Mouse (Mus musculus) liver, adult 2 months (tissue): ENCODE data around the gene Cacng2. TPM values are rescaled to one million over a fixed set of nuclear protein-coding genes. Genes with fewer than 3 reads are reported as not detected.

Source experiments
- DNase-seq: peaks from one replicate; pipeline ENCODE4 v3.0.0-alpha.2; 2011; ENCODE audit warnings: low read depth, low spot score; ENCODE audit errors: extremely low read depth
- H3K27ac ChIP-seq: fragments of 200-500 bp; replicated peaks from 2 replicates; pipeline ENCODE4 v1.5.1; 2012; ENCODE audit warnings: low read depth, mild to moderate bottlenecking, control low read depth, inconsistent platforms, low read length; ENCODE audit not compliant: insufficient read depth
- H3K27me3 ChIP-seq: fragments of 200-500 bp; 2 replicates; pipeline ENCODE4 v1.6.1; 2012; ENCODE audit warnings: mild to moderate bottlenecking, moderate library complexity, low read length, inconsistent platforms; ENCODE audit not compliant: control insufficient read depth, insufficient read depth
- H3K36me3 ChIP-seq: fragments of 200-500 bp; 2 replicates; pipeline ENCODE4 v1.6.1; 2012; ENCODE audit warnings: low read length, inconsistent platforms; ENCODE audit not compliant: control insufficient read depth, insufficient read depth
- H3K4me1 ChIP-seq: fragments of 200-500 bp; 2 replicates; pipeline ENCODE4 v1.6.1; 2011; ENCODE audit warnings: low read length; ENCODE audit not compliant: control insufficient read depth, insufficient read depth
- H3K4me3 ChIP-seq: fragments of 200-500 bp; 2 replicates; pipeline ENCODE4 v1.5.1; 2011; ENCODE audit warnings: low read depth, mild to moderate bottlenecking, control low read depth, low read length, moderate library complexity; ENCODE audit not compliant: insufficient read depth
- H3K79me2 ChIP-seq: fragments of 200-500 bp; 2 replicates; pipeline ENCODE4 v1.6.1; 2012; ENCODE audit warnings: inconsistent platforms, mild to moderate bottlenecking, low read length, moderate library complexity; ENCODE audit not compliant: control insufficient read depth, insufficient read depth
- H3K9ac ChIP-seq: fragments of 200-500 bp; 2 replicates; pipeline ENCODE4 v1.6.1; 2012; ENCODE audit warnings: low read depth, mild to moderate bottlenecking, control low read depth, inconsistent platforms, low read length
- CTCF ChIP-seq: fragments of 200-500 bp; IDR thresholded peaks from 2 replicates; pipeline ENCODE4 v1.5.1; 2011; ENCODE audit warnings: low read depth, low read length, control low read depth
- POLR2A ChIP-seq: fragments of 200-500 bp; IDR thresholded peaks from 2 replicates; pipeline ENCODE4 v1.6.1; 2011; ENCODE audit warnings: low read length, control low read depth; ENCODE audit not compliant: insufficient read depth; ENCODE audit errors: extremely low read depth
- WGBS: fragments of 180-500 bp; shearing (Covaris S2); methylation state at CpG from one replicate; pipeline ENCODE4 v1.1.7; 2018; 5-methylcytosine and 5-hydroxymethylcytosine counted together
- polyA plus RNA-seq: library from polyadenylated mRNA; depleted of rRNA; stranded (reverse); fragments of >200 nt; gene quantifications from 2 replicates; pipeline ENCODE4 v1.2.3, GENCODE M21; 2012
- total RNA-seq: library from RNA; depleted of rRNA; stranded (reverse); fragments of >200 nt; gene quantifications from 2 replicates; pipeline ENCODE4 v1.2.3, GENCODE M21; 2014

Gene Cacng2
- total and polyA plus RNA-seq, 2 experiments: not detected

GRCm38 (mm10) chr15:78081384-78081783 is 38.4 kb downstream of the Cacng2 start:
- Histone ChIP-seq H3K27ac (no peak overlapping the region), H3K79me2 (no peaks in the 10 kb centered on the region), H3K9ac (no peak overlapping the region), H3K36me3 (no peaks in the 10 kb centered on the region), H3K27me3 (no peaks in the 10 kb centered on the region), H3K4me1 (no peaks in the 10 kb centered on the region), H3K4me3 (no peak overlapping the region)
- 84% methylated on average over 7 of the region's 7 CpGs for WGBS
- TF ChIP-seq POLR2A: no peak
- DNase-seq: no peak

- DNase-seq: no peak
- H3K4me1 ChIP-seq: no peaks in the 10 kb centered on the region
- H3K27ac ChIP-seq: no peak overlapping the region
- TF ChIP-seq CTCF: no peak
- TF ChIP-seq POLR2A: no peak
- H3K4me3 ChIP-seq: no peak overlapping the region
- H3K79me2 ChIP-seq: no peaks in the 10 kb centered on the region
- WGBS: 69% methylated on average over 4 of the region's 4 CpGs
- no peak overlapping the region for H3K9ac ChIP-seq
- no peaks in the 10 kb centered on the region for H3K27me3 ChIP-seq
- H3K36me3 ChIP-seq: no peaks in the 10 kb centered on the region
Measured at GRCm38 (mm10) chr15:78080326-78080725, 39.5 kb downstream of the Cacng2 start.

GRCm38 (mm10) chr15:78078776-78079628 is 40.8 kb downstream of the Cacng2 start:
- DNase-seq: no peak
- H3K4me1 ChIP-seq: no peaks in the 10 kb centered on the region
- no peaks in the 10 kb centered on the region for H3K79me2 ChIP-seq
- H3K36me3 ChIP-seq: no peaks in the 10 kb centered on the region
- H3K9ac ChIP-seq: no peak overlapping the region
- H3K27me3 ChIP-seq: no peaks in the 10 kb centered on the region
- WGBS: 60% methylated on average over 15 of the region's 15 CpGs
- no peak overlapping the region for H3K4me3 ChIP-seq
- TF ChIP-seq POLR2A (no peak), CTCF (no peak)
- H3K27ac ChIP-seq: no peak overlapping the region

GRCm38 (mm10) chr15:78078206-78078605 is 41.6 kb downstream of the Cacng2 start:
- H3K27ac ChIP-seq: no peak overlapping the region
- no peaks in the 10 kb centered on the region for H3K36me3 ChIP-seq
- H3K9ac ChIP-seq: no peak overlapping the region
- no peaks in the 10 kb centered on the region for H3K4me1 ChIP-seq
- no peaks in the 10 kb centered on the region for H3K27me3 ChIP-seq
- no peak overlapping the region for H3K4me3 ChIP-seq
- TF ChIP-seq POLR2A: no peak
- TF ChIP-seq CTCF: no peak
- H3K79me2 ChIP-seq: no peaks in the 10 kb centered on the region
- no peak for DNase-seq
- 68% methylated on average over 5 of the region's 5 CpGs for WGBS

- H3K79me2 ChIP-seq: no peaks in the 10 kb centered on the region
- no peak for DNase-seq
- H3K36me3 ChIP-seq: no peaks in the 10 kb centered on the region
- TF ChIP-seq CTCF (no peak), POLR2A (no peak)
- H3K9ac ChIP-seq: no peak overlapping the region
- H3K27ac ChIP-seq: no peak overlapping the region
- H3K4me3 ChIP-seq: no peak overlapping the region
- WGBS: 17% methylated on average over 3 of the region's 3 CpGs
- H3K27me3 ChIP-seq: no peaks in the 10 kb centered on the region
- no peaks in the 10 kb centered on the region for H3K4me1 ChIP-seq
Measured at GRCm38 (mm10) chr15:78075921-78076320, 43.9 kb downstream of the Cacng2 start.

- no peak for TF ChIP-seq CTCF
- no peak for TF ChIP-seq POLR2A
- 87% methylated on average over 7 of the region's 7 CpGs for WGBS
- H3K4me3 ChIP-seq: no peak overlapping the region
- no peak overlapping the region for H3K9ac ChIP-seq
- H3K36me3 ChIP-seq: no peaks in the 10 kb centered on the region
- DNase-seq: no peak
- no peaks in the 10 kb centered on the region for H3K27me3 ChIP-seq
- no peaks in the 10 kb centered on the region for H3K4me1 ChIP-seq
- no peaks in the 10 kb centered on the region for H3K79me2 ChIP-seq
- no peak overlapping the region for H3K27ac ChIP-seq
Measured at GRCm38 (mm10) chr15:78073109-78073508, 46.7 kb downstream of the Cacng2 start.
